Mouse (Mus musculus) kidney, postnatal 4 days (tissue): ENCODE results near the gene Ppp1r37.
"Not testable (repeated sequence)": the region's sequence is repeated elsewhere in the genome, so short reads cannot be mapped to it uniquely, and the experiment has no call there.

Source experiments
- DNase-seq, 2 experiments: peaks; one replicate each; pipeline ENCODE4 v3.0.0; 2021; ENCODE audit warnings: mixed read lengths in 2 of 2

The Ppp1r37 gene

GRCm38 (mm10) chr7:19532240-19532639 lies 30.6 kb downstream of the Ppp1r37 start:
- no peak for DNase-seq

- peak; percentile 31 to 42 for DNase-seq
Measured at GRCm38 (mm10) chr7:19531077-19531476, 31.8 kb downstream of the Ppp1r37 start.

GRCm38 (mm10) chr7:19525105-19525481 lies 37.8 kb downstream of the Ppp1r37 start:
- DNase-seq = no peak

- no peak for DNase-seq
Measured at GRCm38 (mm10) chr7:19524420-19525104, 38.3 kb downstream of the Ppp1r37 start.

- DNase-seq = peak; percentile 81 to 86
Measured at GRCm38 (mm10) chr7:19523757-19524419, 39.0 kb downstream of the Ppp1r37 start.

- peak in 1 of 2 experiments; percentile 57 for DNase-seq
Measured at GRCm38 (mm10) chr7:19523017-19523756, 39.7 kb downstream of the Ppp1r37 start.

- DNase-seq = peak; percentile 36 to 47
Measured at GRCm38 (mm10) chr7:19520032-19520431, 42.8 kb downstream of the Ppp1r37 start.

GRCm38 (mm10) chr7:19517652-19518365 lies 45.1 kb downstream of the Ppp1r37 start, which contains the start of gene Nkpd1:
Gene Nkpd1 (plus strand): TSS chr7:19517838.
- peak; percentile 34 to 54 for DNase-seq

- no peak for DNase-seq
Measured at GRCm38 (mm10) chr7:19512353-19512752, 50.5 kb downstream of the Ppp1r37 start.

GRCm38 (mm10) chr7:19511934-19512333 lies 50.9 kb downstream of the Ppp1r37 start:
- not testable (repeated sequence) for DNase-seq

GRCm38 (mm10) chr7:19509786-19510185 lies 53.1 kb downstream of the Ppp1r37 start:
- DNase-seq = no peak

- DNase-seq = no peak
Measured at GRCm38 (mm10) chr7:19508924-19509568, 53.8 kb downstream of the Ppp1r37 start.

- peak; percentile 94 to 96 for DNase-seq
Measured at GRCm38 (mm10) chr7:19508150-19508923, 54.5 kb downstream of the Ppp1r37 start, which contains the start of the genes Bloc1s3 and Trappc6a. Gene Bloc1s3 (minus strand): TSS chr7:19508367. Gene Trappc6a (plus strand): TSS chr7:19508395.

- DNase-seq = peak; percentile 17 to 32
Measured at GRCm38 (mm10) chr7:19507612-19507981, 55.3 kb downstream of the Ppp1r37 start.

- DNase-seq = peak; percentile 79 to 83
Measured at GRCm38 (mm10) chr7:19506969-19507611, 55.8 kb downstream of the Ppp1r37 start.

GRCm38 (mm10) chr7:19506326-19506725 lies 56.5 kb downstream of the Ppp1r37 start:
- DNase-seq = peak; percentile 50 to 56

GRCm38 (mm10) chr7:19503481-19504068 lies 59.3 kb downstream of the Ppp1r37 start:
- DNase-seq = peak; percentile 64 to 71

GRCm38 (mm10) chr7:19501658-19502057 lies 61.2 kb downstream of the Ppp1r37 start:
- no peak for DNase-seq

- DNase-seq = no peak
Measured at GRCm38 (mm10) chr7:19500420-19501363, 62.2 kb downstream of the Ppp1r37 start.
